Mouse (Mus musculus): ENCODE data around the gene Wdr18.

- TF ChIP-seq CTCF (conservative IDR thresholded peaks at IDR 0.05; ENCODE audit: insufficient read depth, insufficient read length, low read depth, low read length) (no peak), POLR2A (IDR thresholded peaks at IDR 0.05; ENCODE audit: low read depth, low read length) (no peak)
These were observed 18.1 kb downstream of the Wdr18 start for GRCm38 (mm10) chr10:79978061-79978460.
